Mouse (Mus musculus): ENCODE results near the gene Nos1. TPM values are rescaled to one million over a fixed set of nuclear protein-coding genes. Genes with fewer than 3 reads are reported as not detected.

Gene Nos1
- 1.6 and 1.7 TPM in 2 replicates for polyA plus RNA-seq (2015; fragmentation: Nextera tagmentation; extraction: Ambion mirVana)

GRCm38 (mm10) chr5:117780681-117781080, at the start of gene Nos1:
Gene Nos1, plus strand, starts transcription at chr5:117781032.
- peak within 1 kb of the TSS; percentile 2; the same call in 1 of the 2 replicates for H3K27ac ChIP-seq

DNA sequence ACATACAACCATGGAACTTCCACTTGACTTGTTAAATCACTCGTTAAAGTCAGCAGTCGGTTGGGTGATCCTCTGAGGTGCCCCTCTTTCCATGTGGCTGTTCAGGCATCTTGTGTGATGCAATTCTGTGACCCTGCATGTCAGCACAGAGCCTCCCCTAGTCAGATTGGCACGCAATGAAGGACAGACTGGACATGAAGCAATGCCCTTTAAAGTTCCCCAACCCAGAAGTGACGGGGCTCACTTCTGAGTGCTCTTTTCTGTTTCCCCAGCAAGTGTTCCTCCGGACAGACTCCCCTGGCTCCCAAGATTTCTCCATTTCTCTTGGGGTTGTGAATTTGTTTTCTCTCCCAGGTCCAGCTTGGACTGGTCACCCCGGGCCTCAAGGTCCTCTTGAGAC, 49.5 kb upstream of the Nos1 start:
- H3K4me2 ChIP-seq = no peak overlapping the region
- H3K27ac ChIP-seq = no peak overlapping the region
- ATAC-seq (ENCODE audit: low FRiP score) = no peak
- WGBS = 51% methylated on average over 6 of the region's 6 CpGs
- no peak overlapping the region for H3K4me3 ChIP-seq
- H3K36me3 ChIP-seq = no peaks in the 10 kb centered on the region
- no peaks in the 10 kb centered on the region for H3K27me3 ChIP-seq
- H3K4me1 ChIP-seq (replicated peaks) = peaks cover 19% of the 10 kb centered on the region
- no peaks in the 10 kb centered on the region for H3K9me3 ChIP-seq
- H3K9ac ChIP-seq = no peak overlapping the region

More at GRCm38 (mm10) chr5:117780681-117781080, at the start of gene Nos1:
- H3K36me3 ChIP-seq = no peaks in the 10 kb centered on the region
- no peaks in the 10 kb centered on the region for H3K9me3 ChIP-seq
- no peak within 1 kb of the TSS for H3K4me3 ChIP-seq
- ATAC-seq (ENCODE audit: low FRiP score) = no peak
- no peak within 1 kb of the TSS for H3K4me2 ChIP-seq
- WGBS = 16% methylated on average over 10 of the region's 10 CpGs
- 0 out of 2 replicates have a peak within 1 kb of the TSS, but pooled peaks have one; percentile 35 for H3K9ac ChIP-seq
- no peaks in the 10 kb centered on the region for H3K27me3 ChIP-seq
- peaks cover 7% of the 10 kb centered on the region for H3K4me1 ChIP-seq (replicated peaks)

GRCm38 (mm10) chr5:117744654-117745178, 36.1 kb upstream of the Nos1 start:
- H3K9me3 ChIP-seq = no peaks in the 10 kb centered on the region
- H3K4me3 ChIP-seq = no peak overlapping the region
- peaks cover 20% of the 10 kb centered on the region for H3K4me1 ChIP-seq (replicated peaks)
- no peak overlapping the region for H3K9ac ChIP-seq
- H3K27me3 ChIP-seq = peaks cover 5% of the 10 kb centered on the region; the same call in 1 of the 2 replicates
- no peak overlapping the region for H3K27ac ChIP-seq
- WGBS = 75% methylated on average over 11 of the region's 11 CpGs
- no peak for ATAC-seq (ENCODE audit: low FRiP score)
- no peaks in the 10 kb centered on the region for H3K36me3 ChIP-seq
- H3K4me2 ChIP-seq = no peak overlapping the region

- Histone ChIP-seq H3K36me3 (peaks cover 15% of the 10 kb centered on the region), H3K9ac (no peak overlapping the region), H3K27me3 (no peaks in the 10 kb centered on the region), H3K4me2 (no peak overlapping the region), H3K27ac (no peak overlapping the region), H3K9me3 (no peaks in the 10 kb centered on the region), H3K4me1 (replicated peaks) (peaks cover 24% of the 10 kb centered on the region), H3K4me3 (no peak overlapping the region)
- WGBS = 16% methylated on average over 5 of the region's 5 CpGs
- no peak for ATAC-seq (ENCODE audit: low FRiP score)
Observed at GRCm38 (mm10) chr5:117749353-117749752, 31.5 kb upstream of the Nos1 start.

DNA sequence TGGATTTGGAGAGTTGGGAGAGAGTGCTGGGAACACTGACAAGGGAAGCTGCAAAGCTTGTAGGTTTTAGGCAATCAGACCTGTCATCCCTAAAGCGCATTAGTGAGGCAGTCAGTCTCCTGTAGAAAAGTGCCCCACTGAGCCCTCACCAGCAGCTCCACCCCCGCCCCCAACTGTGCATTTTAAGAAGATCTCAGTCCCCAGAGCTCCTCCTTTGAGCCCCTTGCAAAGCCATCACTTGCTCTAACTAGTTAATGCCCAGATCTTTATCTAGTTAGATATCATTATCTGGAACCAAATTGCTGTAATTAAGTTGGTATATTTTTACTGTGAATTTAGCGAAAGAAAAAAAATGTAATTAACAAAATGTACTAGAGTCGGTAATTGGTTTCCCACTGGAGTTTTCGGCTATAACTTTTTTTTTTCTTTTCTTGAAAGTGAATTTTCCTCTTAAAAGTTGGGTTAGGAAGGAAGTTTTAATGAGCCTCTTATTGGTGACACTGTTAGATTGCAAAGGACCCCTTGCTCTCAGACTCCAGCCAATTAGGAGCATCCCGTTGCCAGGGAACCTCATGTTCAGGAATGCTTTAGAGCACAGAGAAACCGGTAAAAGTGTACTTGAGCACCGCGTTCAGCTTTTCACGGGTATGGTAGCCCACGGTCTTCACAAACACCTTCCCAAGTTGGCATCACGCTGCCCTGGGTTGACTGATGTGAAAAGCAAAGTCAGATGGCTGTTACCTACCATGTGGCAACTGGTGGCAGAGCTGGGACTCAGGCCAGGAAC, 22.9 kb upstream of the Nos1 start:
- 27% methylated on average over 12 of the region's 12 CpGs for WGBS
- H3K9ac ChIP-seq = no peak overlapping the region

DNA sequence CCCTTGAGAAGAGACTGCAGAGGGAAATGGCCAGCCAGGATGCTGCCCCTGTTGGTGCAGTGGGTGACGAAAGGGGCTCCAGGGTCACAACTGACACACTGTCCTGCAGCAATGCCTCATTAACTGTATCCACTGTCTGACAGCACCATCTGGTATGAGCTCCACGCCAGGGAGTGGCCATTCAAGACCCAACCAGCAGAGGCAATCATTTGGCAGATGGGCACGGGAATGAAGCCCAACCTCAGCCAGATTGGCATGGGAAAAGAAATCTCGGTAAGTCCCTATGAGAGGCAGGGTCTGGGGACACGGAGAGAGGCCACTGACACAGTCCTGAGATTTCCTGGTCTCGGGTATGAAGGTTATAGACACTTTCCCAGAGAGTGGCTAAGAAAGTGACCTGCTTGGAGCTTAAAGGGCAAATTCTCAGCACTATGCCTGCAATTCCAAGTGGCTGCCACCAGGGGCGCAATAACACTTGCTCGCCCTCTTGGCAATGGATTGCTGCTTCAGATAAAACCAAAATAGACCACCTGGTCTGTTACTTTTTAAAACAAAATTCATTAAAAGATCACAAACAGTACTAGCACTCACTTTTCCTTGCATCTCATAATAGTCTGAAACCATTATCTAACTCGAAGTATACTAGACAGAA, 19.5 kb upstream of the Nos1 start:
- no peak overlapping the region for H3K9ac ChIP-seq
- ATAC-seq (ENCODE audit: low FRiP score) = no peak
- no peaks in the 10 kb centered on the region for H3K9me3 ChIP-seq
- H3K27ac ChIP-seq = no peak overlapping the region
- 74% methylated on average over 9 of the region's 9 CpGs for WGBS
- H3K4me1 ChIP-seq (replicated peaks) = no peaks in the 10 kb centered on the region; the same call in 1 of the 2 replicates
- peaks cover 59% of the 10 kb centered on the region for H3K36me3 ChIP-seq
- no peaks in the 10 kb centered on the region for H3K27me3 ChIP-seq
- H3K4me3 ChIP-seq = no peak overlapping the region
- H3K4me2 ChIP-seq = no peak overlapping the region

More for the DNA sequence above, 22.9 kb upstream of the Nos1 start:
- H3K4me3 ChIP-seq = no peak overlapping the region
- no peaks in the 10 kb centered on the region; the same call in 1 of the 2 replicates for H3K4me1 ChIP-seq (replicated peaks)
- peaks cover 40% of the 10 kb centered on the region for H3K36me3 ChIP-seq
- no peak for ATAC-seq (ENCODE audit: low FRiP score)
- no peak overlapping the region for H3K27ac ChIP-seq
- H3K27me3 ChIP-seq = no peaks in the 10 kb centered on the region
- no peak overlapping the region for H3K4me2 ChIP-seq
- no peaks in the 10 kb centered on the region for H3K9me3 ChIP-seq

DNA sequence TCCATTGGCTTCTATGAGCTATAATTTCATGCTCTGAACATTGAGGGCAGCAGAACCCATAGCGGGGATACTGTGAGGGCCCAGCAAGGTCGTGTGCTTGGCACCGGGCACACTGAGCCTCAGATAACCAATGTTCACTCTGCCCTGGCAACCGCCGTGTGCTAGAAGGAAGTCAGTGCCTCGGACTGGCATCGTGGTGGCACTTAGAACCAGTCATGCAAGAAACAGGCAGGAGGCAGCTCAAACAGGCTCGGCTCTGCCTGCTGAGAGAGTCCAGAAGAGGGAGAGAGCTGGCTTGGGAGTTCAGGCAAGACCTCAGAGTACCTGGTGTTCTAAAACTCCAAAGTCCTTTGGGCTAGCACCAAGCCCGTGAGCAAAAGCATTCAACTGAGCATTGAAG, 16.3 kb upstream of the Nos1 start:
- H3K36me3 ChIP-seq = peaks cover 59% of the 10 kb centered on the region
- H3K9ac ChIP-seq = no peak overlapping the region
- H3K4me3 ChIP-seq = no peak overlapping the region
- H3K4me2 ChIP-seq = no peak overlapping the region
- no peak overlapping the region for H3K27ac ChIP-seq
- no peaks in the 10 kb centered on the region for H3K9me3 ChIP-seq
- no peaks in the 10 kb centered on the region for H3K27me3 ChIP-seq
- 83% methylated on average over 9 of the region's 9 CpGs for WGBS
- no peaks in the 10 kb centered on the region for H3K4me1 ChIP-seq (replicated peaks)
- ATAC-seq (ENCODE audit: low FRiP score) = no peak

DNA sequence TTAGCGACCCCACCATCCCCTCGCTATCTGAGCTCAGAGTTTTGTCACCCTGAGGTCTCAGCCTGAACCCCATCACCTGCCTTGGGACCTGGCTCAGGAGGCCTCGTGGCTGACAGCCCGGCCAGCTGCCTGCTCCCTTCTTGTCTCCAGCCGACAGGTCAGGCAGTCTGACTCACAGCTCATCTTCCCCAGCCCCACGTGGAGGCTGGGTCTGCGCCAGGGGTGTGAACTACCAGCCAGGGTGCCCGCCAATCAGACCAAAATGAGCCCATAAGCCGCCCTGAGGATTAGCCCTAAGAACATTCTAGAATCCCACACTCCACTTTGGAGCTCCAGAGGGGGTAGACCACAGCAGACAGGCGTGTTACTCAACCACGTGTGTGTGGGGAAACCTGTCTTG, 1.7 kb upstream of the Nos1 start:
- Histone ChIP-seq H3K27me3 (no peaks in the 10 kb centered on the region), H3K4me1 (replicated peaks) (peaks cover 7% of the 10 kb centered on the region), H3K27ac (no peak overlapping the region), H3K36me3 (no peaks in the 10 kb centered on the region), H3K9ac (no peak overlapping the region), H3K4me2 (no peak overlapping the region), H3K4me3 (no peak overlapping the region), H3K9me3 (no peaks in the 10 kb centered on the region)
- 64% methylated on average over 11 of the region's 11 CpGs for WGBS
- ATAC-seq (ENCODE audit: low FRiP score) = no peak

GRCm38 (mm10) chr5:117781178-117781577, 346 bp downstream of the Nos1 start:
- Histone ChIP-seq H3K4me2 (no peak overlapping the region), H3K4me3 (no peak overlapping the region), H3K36me3 (no peaks in the 10 kb centered on the region), H3K9me3 (no peaks in the 10 kb centered on the region), H3K4me1 (replicated peaks) (peaks cover 7% of the 10 kb centered on the region), H3K9ac (0 out of 2 replicates have a peak overlapping the region, but pooled peaks have one; percentile 35), H3K27me3 (no peaks in the 10 kb centered on the region), H3K27ac (peak overlapping the region; percentile 2; the same call in 1 of the 2 replicates)
- WGBS = 59% methylated on average over 6 of the region's 6 CpGs
- no peak for ATAC-seq (ENCODE audit: low FRiP score)

DNA sequence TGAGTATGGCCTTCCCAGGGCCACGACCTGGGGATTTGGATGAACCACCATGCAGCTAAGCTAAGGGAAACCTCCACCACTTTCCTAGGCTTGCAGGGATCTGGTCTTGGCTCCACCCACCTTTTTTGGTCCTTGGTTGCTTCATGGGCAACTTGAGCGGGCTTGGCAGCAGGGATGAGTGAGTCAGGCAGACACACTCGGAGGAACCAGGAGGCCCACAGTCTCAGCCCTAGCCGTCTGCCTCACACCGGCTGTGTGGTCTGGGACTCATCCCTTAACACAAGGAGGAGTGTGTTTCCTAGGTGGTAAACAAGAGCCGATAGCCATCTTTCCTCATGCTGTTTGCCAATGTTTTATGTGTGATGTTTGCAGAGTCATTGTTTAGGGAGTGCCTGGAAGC, 9.2 kb downstream of the Nos1 start:
- Histone ChIP-seq H3K27ac (no peak overlapping the region), H3K9me3 (no peaks in the 10 kb centered on the region), H3K36me3 (no peaks in the 10 kb centered on the region), H3K4me2 (no peak overlapping the region), H3K4me1 (replicated peaks) (no peaks in the 10 kb centered on the region), H3K9ac (no peak overlapping the region), H3K4me3 (no peak overlapping the region), H3K27me3 (no peaks in the 10 kb centered on the region)
- 87% methylated on average over 6 of the region's 6 CpGs for WGBS
- no peak for ATAC-seq (ENCODE audit: low FRiP score)

DNA sequence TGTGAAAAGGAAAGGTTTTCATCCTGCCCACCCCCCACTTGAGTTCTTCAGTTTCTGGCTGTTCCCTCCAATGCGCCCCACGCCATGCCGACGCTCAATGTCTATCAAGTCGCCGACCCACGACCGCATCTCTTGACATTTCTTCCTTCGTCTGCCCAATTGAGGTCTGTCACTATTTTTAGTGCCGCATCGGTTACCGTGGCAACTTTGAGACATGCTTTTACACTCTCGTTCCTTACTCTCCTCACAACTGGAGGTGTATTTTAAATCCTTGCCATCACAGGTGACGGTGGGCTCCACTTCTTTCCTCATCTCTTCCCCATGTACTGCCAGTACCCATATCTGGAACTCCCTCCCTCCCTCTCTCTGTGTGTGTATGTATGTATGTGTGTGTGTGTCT, 11.0 kb downstream of the Nos1 start:
- Histone ChIP-seq H3K9me3 (no peaks in the 10 kb centered on the region), H3K4me3 (no peak overlapping the region), H3K9ac (no peak overlapping the region), H3K27me3 (no peaks in the 10 kb centered on the region), H3K27ac (no peak overlapping the region), H3K36me3 (no peaks in the 10 kb centered on the region), H3K4me2 (no peak overlapping the region), H3K4me1 (replicated peaks) (no peaks in the 10 kb centered on the region)
- WGBS = 69% methylated on average over 14 of the region's 14 CpGs
- ATAC-seq (ENCODE audit: low FRiP score) = no peak

- H3K4me3 ChIP-seq = no peak overlapping the region
- no peak for ATAC-seq (ENCODE audit: low FRiP score)
- WGBS = 82% methylated on average over 9 of the region's 9 CpGs
- no peak overlapping the region for H3K4me2 ChIP-seq
- H3K4me1 ChIP-seq (replicated peaks) = no peaks in the 10 kb centered on the region
- H3K27me3 ChIP-seq = no peaks in the 10 kb centered on the region
- H3K27ac ChIP-seq = no peak overlapping the region
- H3K36me3 ChIP-seq = no peaks in the 10 kb centered on the region
- H3K9ac ChIP-seq = no peak overlapping the region
- H3K9me3 ChIP-seq = no peaks in the 10 kb centered on the region
Observed at GRCm38 (mm10) chr5:117800849-117801248, 20.0 kb downstream of the Nos1 start.

Measured in hindbrain, embryonic 13.5 days (tissue).